Mouse (Mus musculus) brain, adult 2 months (tissue): ENCODE measurements around the gene Tmem156.

Experiments
- DNase-seq: peaks from one replicate; pipeline ENCODE4 v3.0.0; 2011; ENCODE audit warnings: low read depth, low spot score

Tmem156 gene

GRCm38 (mm10) chr5:65047285-65047855 is 44.6 kb downstream of the Tmem156 start:
- no peak for DNase-seq

- DNase-seq: no peak
Observed at GRCm38 (mm10) chr5:65046442-65047284, 45.3 kb downstream of the Tmem156 start.

- peak; percentile 95 for DNase-seq
Observed at GRCm38 (mm10) chr5:65045642-65046370, 46.1 kb downstream of the Tmem156 start.

GRCm38 (mm10) chr5:65043407-65043895 is 48.5 kb downstream of the Tmem156 start:
- DNase-seq: no peak

- DNase-seq: no peak
Observed at GRCm38 (mm10) chr5:65040463-65040862, 51.5 kb downstream of the Tmem156 start.

GRCm38 (mm10) chr5:65038811-65039571 is 52.9 kb downstream of the Tmem156 start:
- DNase-seq: peak; percentile 24

GRCm38 (mm10) chr5:65038305-65038704 is 53.6 kb downstream of the Tmem156 start:
- DNase-seq: no peak

GRCm38 (mm10) chr5:65036597-65036996 is 55.3 kb downstream of the Tmem156 start:
- DNase-seq: peak; percentile 58

GRCm38 (mm10) chr5:65028019-65028418 is 63.9 kb downstream of the Tmem156 start:
- no peak for DNase-seq

GRCm38 (mm10) chr5:65026776-65027175 is 65.2 kb downstream of the Tmem156 start:
- DNase-seq: peak; percentile 67

- DNase-seq: no peak
Observed at GRCm38 (mm10) chr5:65025916-65026315, 66.0 kb downstream of the Tmem156 start.

- DNase-seq: no peak
Observed at GRCm38 (mm10) chr5:65024641-65025040, 67.3 kb downstream of the Tmem156 start.

GRCm38 (mm10) chr5:65022006-65022405 is 69.9 kb downstream of the Tmem156 start:
- peak; percentile 81 for DNase-seq

GRCm38 (mm10) chr5:65019823-65020222 is 72.1 kb downstream of the Tmem156 start:
- DNase-seq: peak; percentile 94

- DNase-seq: no peak
Observed at GRCm38 (mm10) chr5:65019109-65019508, 72.8 kb downstream of the Tmem156 start.

- no peak for DNase-seq
Observed at GRCm38 (mm10) chr5:65015508-65015907, 76.4 kb downstream of the Tmem156 start.

- no peak for DNase-seq
Observed at GRCm38 (mm10) chr5:65011901-65012573, 79.9 kb downstream of the Tmem156 start.

- peak; percentile 60 for DNase-seq
Observed at GRCm38 (mm10) chr5:65006011-65006491, 85.9 kb downstream of the Tmem156 start.

GRCm38 (mm10) chr5:65005251-65005650 is 86.7 kb downstream of the Tmem156 start:
- no peak for DNase-seq
